In genomic region chr9:50809146-50809545, GRCm38 (mm10) we compare ENCODE assay signal across 27 mouse cellular contexts. TPM values are rescaled to one million over a fixed set of nuclear protein-coding genes. Genes with fewer than 3 reads are reported as not detected.
DNase-seq lines count a peak whose midpoint lies in the region; ATAC-seq lines count a peak whose summit lies in the region.
"Had no signal": no experiment of that assay in that cellular context is flagged by ENCODE, and none has a peak within 500 bp of the region (broad histone marks: within the 10 kb centered on the region; RNA-seq: fewer than 3 reads in every experiment).

No protein-coding gene starts in this region.

- H3K9me3 ChIP-seq in kidney, embryonic 16.5 days (ENCODE audit: low read length), result no peaks in the 10 kb centered on the region
- no peaks in the 10 kb centered on the region for H3K9me3 ChIP-seq in kidney, embryonic 14.5 days (ENCODE audit: control insufficient read depth, low read length)
- H3K9me3 ChIP-seq in midbrain, embryonic 11.5 days (ENCODE audit: control insufficient read depth, low read length), result no peaks in the 10 kb centered on the region
- H3K9me3 ChIP-seq in midbrain, embryonic 16.5 days (replicated peaks; ENCODE audit: control insufficient read depth, low read length, poor library complexity, severe bottlenecking), result no peaks in the 10 kb centered on the region
- H3K9me3 ChIP-seq: embryonic facial prominence, embryonic 12.5 days; heart, embryonic 13.5 days; hindbrain, embryonic 10.5 days; hindbrain, embryonic 15.5 days; kidney, embryonic 15.5 days; midbrain, embryonic 15.5 days; neural tube, embryonic 12.5 days had no signal

- no peak overlapping the region for H3K27ac ChIP-seq in kidney, embryonic 16.5 days (ENCODE audit: low read length)
- H3K27ac ChIP-seq in kidney, embryonic 14.5 days (ENCODE audit: low read depth, low read length), result no peak overlapping the region
- no peak overlapping the region for H3K27ac ChIP-seq in midbrain, embryonic 11.5 days (ENCODE audit: low read depth, low read length)
- no peak overlapping the region for H3K27ac ChIP-seq in midbrain, embryonic 16.5 days (ENCODE audit: low read length)
- H3K27ac ChIP-seq: embryonic facial prominence, embryonic 12.5 days; heart, embryonic 13.5 days; hindbrain, embryonic 10.5 days; hindbrain, embryonic 15.5 days; kidney, embryonic 15.5 days; midbrain, embryonic 15.5 days; neural tube, embryonic 12.5 days had no signal

- 0 out of 2 replicates have a peak, but pooled peaks have one; percentile 46 for ATAC-seq in kidney, embryonic 16.5 days (ENCODE audit: low FRiP score, low TSS enrichment)
- ATAC-seq in kidney, embryonic 14.5 days (ENCODE audit: low FRiP score, low TSS enrichment), result no peak
- no peak for ATAC-seq in midbrain, embryonic 11.5 days (ENCODE audit: low FRiP score)
- ATAC-seq in midbrain, embryonic 16.5 days, result no peak
- ATAC-seq in monocyte, adult 5-6 weeks (replicated peaks; ENCODE audit: insufficient number of reproducible peaks, low FRiP score, low TSS enrichment, poor library complexity, severe bottlenecking), result no peak
- ATAC-seq: CD4-positive, CD25-positive, alpha-beta regulatory T cell, adult 4 months; forebrain, embryonic 14.5 days; inflammation-experienced regulatory T-cells, adult 6 months; midbrain, embryonic 15.5 days had no signal

- H3K4me1 ChIP-seq in kidney, embryonic 16.5 days (ENCODE audit: insufficient read depth, low read length), result no peaks in the 10 kb centered on the region
- no peaks in the 10 kb centered on the region for H3K4me1 ChIP-seq in kidney, embryonic 14.5 days (ENCODE audit: control insufficient read depth, insufficient read depth, low read length)
- H3K4me1 ChIP-seq in midbrain, embryonic 11.5 days (ENCODE audit: control insufficient read depth, insufficient read depth, low read length), result no peaks in the 10 kb centered on the region
- H3K4me1 ChIP-seq in midbrain, embryonic 16.5 days (ENCODE audit: control insufficient read depth, insufficient read depth, low read length), result no peaks in the 10 kb centered on the region
- H3K4me1 ChIP-seq: embryonic facial prominence, embryonic 12.5 days; hindbrain, embryonic 10.5 days; hindbrain, embryonic 15.5 days; kidney, embryonic 15.5 days; midbrain, embryonic 15.5 days; neural tube, embryonic 12.5 days had no signal

- H3K36me3 ChIP-seq in kidney, embryonic 16.5 days (ENCODE audit: insufficient read depth, low read length), result peaks cover 52% of the 10 kb centered on the region
- H3K36me3 ChIP-seq in kidney, embryonic 14.5 days (ENCODE audit: control insufficient read depth, insufficient read depth, low read length), result peaks cover 56% of the 10 kb centered on the region
- peaks cover 6% of the 10 kb centered on the region; the same call in 1 of the 2 replicates for H3K36me3 ChIP-seq in midbrain, embryonic 11.5 days (ENCODE audit: control insufficient read depth, insufficient read depth, low read length)
- peaks cover 34% of the 10 kb centered on the region for H3K36me3 ChIP-seq in midbrain, embryonic 16.5 days (ENCODE audit: control insufficient read depth, insufficient read depth, low read length)

- peak; percentile 67 for DNase-seq in gastrocnemius, adult 18-20 months (ENCODE audit: low spot score)
- DNase-seq in gastrocnemius, postnatal 10 days, result no peak
- peak; percentile 44 for DNase-seq in midbrain, embryonic 11.5 days (ENCODE audit: low spot score, missing footprints)
- peak; percentile 91 for DNase-seq in skeletal muscle tissue, adult 2 months (ENCODE audit: low read depth, low spot score)
- DNase-seq: cerebellum, adult 9-10 months; cerebellum, postnatal 36 days; heart, postnatal 10 days; layer of hippocampus, postnatal 36 days; left cerebral cortex, postnatal 4 days; lung, embryonic 14.5 days; right cerebral cortex, adult 18-20 months; right cerebral cortex, postnatal 4 days had no signal

- 65% methylated on average over 13 of the region's 13 CpGs for WGBS in kidney, embryonic 16.5 days
- WGBS in kidney, embryonic 14.5 days, result 65% methylated on average over 13 of the region's 13 CpGs
- WGBS in midbrain, embryonic 11.5 days, result 91% methylated on average over 13 of the region's 13 CpGs
- WGBS in midbrain, embryonic 16.5 days, result 95% methylated on average over 13 of the region's 13 CpGs

- no peaks in the 10 kb centered on the region for H3K27me3 ChIP-seq in kidney, embryonic 16.5 days (ENCODE audit: insufficient read depth, low read length)
- H3K27me3 ChIP-seq in kidney, embryonic 14.5 days (ENCODE audit: control insufficient read depth, insufficient read depth, low read length), result no peaks in the 10 kb centered on the region
- H3K27me3 ChIP-seq in midbrain, embryonic 11.5 days (ENCODE audit: control insufficient read depth, insufficient read depth, low read length), result no peaks in the 10 kb centered on the region
- no peaks in the 10 kb centered on the region for H3K27me3 ChIP-seq in midbrain, embryonic 16.5 days (ENCODE audit: control insufficient read depth, insufficient read depth, low read depth, low read length)
- H3K27me3 ChIP-seq: embryonic facial prominence, embryonic 12.5 days; heart, embryonic 13.5 days; hindbrain, embryonic 15.5 days; kidney, embryonic 15.5 days; midbrain, embryonic 15.5 days; neural tube, embryonic 12.5 days had no signal

- no peak overlapping the region for H3K9ac ChIP-seq in kidney, embryonic 16.5 days (replicated peaks; ENCODE audit: low read length)
- H3K9ac ChIP-seq in kidney, embryonic 14.5 days (ENCODE audit: low read depth, low read length), result no peak overlapping the region
- H3K9ac ChIP-seq in midbrain, embryonic 11.5 days (ENCODE audit: low read length), result no peak overlapping the region
- no peak overlapping the region for H3K9ac ChIP-seq in midbrain, embryonic 16.5 days (ENCODE audit: low read depth, low read length)
- H3K9ac ChIP-seq: embryonic facial prominence, embryonic 12.5 days; heart, embryonic 13.5 days; hindbrain, embryonic 15.5 days; kidney, embryonic 15.5 days; lung, embryonic 14.5 days; midbrain, embryonic 15.5 days; neural tube, embryonic 12.5 days had no signal

- no peak overlapping the region for H3K4me3 ChIP-seq in kidney, embryonic 16.5 days (ENCODE audit: low read length)
- H3K4me3 ChIP-seq in kidney, embryonic 14.5 days (ENCODE audit: low read length), result no peak overlapping the region
- H3K4me3 ChIP-seq in midbrain, embryonic 11.5 days (ENCODE audit: low read depth, low read length), result no peak overlapping the region
- no peak overlapping the region for H3K4me3 ChIP-seq in midbrain, embryonic 16.5 days (ENCODE audit: low read depth, low read length)
- H3K4me3 ChIP-seq: embryonic facial prominence, embryonic 12.5 days; heart, embryonic 13.5 days; hindbrain, embryonic 10.5 days; hindbrain, embryonic 15.5 days; kidney, embryonic 15.5 days; midbrain, embryonic 15.5 days; myocyte; neural tube, embryonic 12.5 days had no signal

- H3K4me2 ChIP-seq in kidney, embryonic 16.5 days (replicated peaks; ENCODE audit: low read depth, low read length), result no peak overlapping the region
- no peak overlapping the region for H3K4me2 ChIP-seq in kidney, embryonic 14.5 days (replicated peaks; ENCODE audit: low read depth, low read length)
- no peak overlapping the region for H3K4me2 ChIP-seq in midbrain, embryonic 11.5 days
- H3K4me2 ChIP-seq in midbrain, embryonic 16.5 days (ENCODE audit: low read length), result no peak overlapping the region
- H3K4me2 ChIP-seq: embryonic facial prominence, embryonic 12.5 days; heart, embryonic 13.5 days; hindbrain, embryonic 15.5 days; kidney, embryonic 15.5 days; lung, embryonic 14.5 days; midbrain, embryonic 15.5 days; neural tube, embryonic 12.5 days had no signal

RNA-seq across cellular contexts. Expression of gene 1110032A03Rik, which starts 33.8 kb away (rescaled TPM):
- 10 to 100 TPM; 13.7 to 18.9 TPM for total RNA-seq in gastrocnemius, adult 18-20 months (2021)
- total RNA-seq in gastrocnemius, postnatal 10 days (2021), result 10 to 100 TPM; 11.4 to 12.6 TPM
- polyA plus RNA-seq in kidney, embryonic 16.5 days (2015; fragmentation: Nextera tagmentation; extraction: Ambion mirVana), result 33.1 and 40.4 TPM in 2 replicates
- 35.7 and 37.8 TPM in 2 replicates for polyA plus RNA-seq in kidney, embryonic 14.5 days (2014; fragmentation: Nextera tagmentation; extraction: Ambion mirVana)
- polyA plus RNA-seq in midbrain, embryonic 11.5 days (2014; fragmentation: Nextera tagmentation; extraction: Ambion mirVana), result 37.2 and 37.7 TPM in 2 replicates
- 46.7 and 56.0 TPM in 2 replicates for polyA plus RNA-seq in midbrain, embryonic 16.5 days (2015; fragmentation: Nextera tagmentation; extraction: Ambion mirVana)
- 13.2 to 26.7 TPM (median 16.7 TPM) in 3 replicates for total RNA-seq in monocyte, adult 5-6 weeks (2017)

RNA-seq across cellular contexts. Expression of gene Alg9, which starts 34.3 kb away (rescaled TPM):
- total RNA-seq in gastrocnemius, adult 18-20 months (2021), result 10 to 100 TPM; 10.3 to 10.8 TPM
- 10 to 100 TPM in 1 of 2 experiments, 1 to 10 TPM in 1; 8.2 to 13.4 TPM for total RNA-seq in gastrocnemius, postnatal 10 days (2021)
- 41.8 and 44.3 TPM in 2 replicates for polyA plus RNA-seq in kidney, embryonic 16.5 days (2015; fragmentation: Nextera tagmentation; extraction: Ambion mirVana)
- 23.6 and 44.2 TPM in 2 replicates for polyA plus RNA-seq in kidney, embryonic 14.5 days (2014; fragmentation: Nextera tagmentation; extraction: Ambion mirVana)
- 34.1 and 34.4 TPM in 2 replicates for polyA plus RNA-seq in midbrain, embryonic 11.5 days (2014; fragmentation: Nextera tagmentation; extraction: Ambion mirVana)
- polyA plus RNA-seq in midbrain, embryonic 16.5 days (2015; fragmentation: Nextera tagmentation; extraction: Ambion mirVana), result 57.2 and 61.5 TPM in 2 replicates
- 10.3 to 16.5 TPM (median 11.1 TPM) in 3 replicates for total RNA-seq in monocyte, adult 5-6 weeks (2017)

RNA-seq across cellular contexts. Expression of gene Ppp2r1b, which starts 36.0 kb away (rescaled TPM):
- total RNA-seq in gastrocnemius, adult 18-20 months (2021), result 1 to 10 TPM; 4.3 to 5.4 TPM
- total RNA-seq in gastrocnemius, postnatal 10 days (2021), result 10 to 100 TPM in 1 of 2 experiments, 1 to 10 TPM in 1; 7.0 to 10.3 TPM
- polyA plus RNA-seq in kidney, embryonic 16.5 days (2015; fragmentation: Nextera tagmentation; extraction: Ambion mirVana), result 74.6 and 77.0 TPM in 2 replicates
- polyA plus RNA-seq in kidney, embryonic 14.5 days (2014; fragmentation: Nextera tagmentation; extraction: Ambion mirVana), result 43.1 and 89.4 TPM in 2 replicates
- 114 and 126 TPM in 2 replicates for polyA plus RNA-seq in midbrain, embryonic 11.5 days (2014; fragmentation: Nextera tagmentation; extraction: Ambion mirVana)
- 38.8 and 42.7 TPM in 2 replicates for polyA plus RNA-seq in midbrain, embryonic 16.5 days (2015; fragmentation: Nextera tagmentation; extraction: Ambion mirVana)
- 19.3 to 41.0 TPM (median 25.7 TPM) in 3 replicates for total RNA-seq in monocyte, adult 5-6 weeks (2017)

RNA-seq across cellular contexts. Expression of gene Fdxacb1, which starts 41.1 kb away (rescaled TPM):
- total RNA-seq in gastrocnemius, adult 18-20 months (2021), result 1 to 10 TPM; 4.2 to 4.4 TPM
- 1 to 10 TPM; 4.0 to 4.9 TPM for total RNA-seq in gastrocnemius, postnatal 10 days (2021)
- 13.0 and 13.1 TPM in 2 replicates for polyA plus RNA-seq in kidney, embryonic 16.5 days (2015; fragmentation: Nextera tagmentation; extraction: Ambion mirVana)
- polyA plus RNA-seq in kidney, embryonic 14.5 days (2014; fragmentation: Nextera tagmentation; extraction: Ambion mirVana), result 11.1 and 11.5 TPM in 2 replicates
- polyA plus RNA-seq in midbrain, embryonic 11.5 days (2014; fragmentation: Nextera tagmentation; extraction: Ambion mirVana), result 11.4 and 12.0 TPM in 2 replicates
- polyA plus RNA-seq in midbrain, embryonic 16.5 days (2015; fragmentation: Nextera tagmentation; extraction: Ambion mirVana), result 10.7 and 11.7 TPM in 2 replicates
- total RNA-seq in monocyte, adult 5-6 weeks (2017), result 6.5 to 16.5 TPM (median 8.1 TPM) in 3 replicates

RNA-seq across cellular contexts. Expression of gene Hspb2, which starts 57.0 kb away (rescaled TPM):
- 100 to 1,000 TPM; 120 to 134 TPM for total RNA-seq in gastrocnemius, adult 18-20 months (2021)
- total RNA-seq in gastrocnemius, postnatal 10 days (2021), result 100 to 1,000 TPM; 120 to 128 TPM
- 5.2 and 6.0 TPM in 2 replicates for polyA plus RNA-seq in kidney, embryonic 16.5 days (2015; fragmentation: Nextera tagmentation; extraction: Ambion mirVana)
- 0.72 and 1.0 TPM in 2 replicates for polyA plus RNA-seq in kidney, embryonic 14.5 days (2014; fragmentation: Nextera tagmentation; extraction: Ambion mirVana)
- polyA plus RNA-seq in midbrain, embryonic 11.5 days (2014; fragmentation: Nextera tagmentation; extraction: Ambion mirVana), result 0.48 and 0.81 TPM in 2 replicates
- polyA plus RNA-seq in midbrain, embryonic 16.5 days (2015; fragmentation: Nextera tagmentation; extraction: Ambion mirVana), result 0.84 and 0.91 TPM in 2 replicates
- not detected in 3 replicates for total RNA-seq in monocyte, adult 5-6 weeks (2017)
- polyA plus RNA-seq: CD4-positive, CD25-positive, alpha-beta regulatory T cell, adult 4 months; inflammation-experienced regulatory T-cells, adult 6 months had no signal
